Mouse (Mus musculus) neural tube, embryonic 13.5 days (tissue): ENCODE results near the gene Srms. TPM values are rescaled to one million over a fixed set of nuclear protein-coding genes. Genes with fewer than 3 reads are reported as not detected.

Source experiments
- ATAC-seq: fragments of 200-750 bp; cut with Nextera tagmentation; 2 replicates; pipeline ENCODE4 v1.8.0; 2017; ENCODE audit warnings: low read depth, mild to moderate bottlenecking, moderate TSS enrichment, moderate library complexity
- H3K27ac ChIP-seq: fragments of 300-500 bp; sonication (generic); replicated peaks from 2 replicates; pipeline ENCODE4 v1.5.1; 2015; ENCODE audit warnings: moderate library complexity, mild to moderate bottlenecking, inconsistent platforms
- H3K27me3 ChIP-seq: fragments of 300-500 bp; sonication (generic); 2 replicates; pipeline ENCODE4 v1.6.1; 2015; ENCODE audit warnings: mild to moderate bottlenecking, inconsistent platforms
- H3K36me3 ChIP-seq: fragments of 300-500 bp; sonication (generic); 2 replicates; pipeline ENCODE4 v1.6.1; 2015; ENCODE audit warnings: mild to moderate bottlenecking, inconsistent platforms
- H3K4me1 ChIP-seq: fragments of 300-500 bp; sonication (generic); replicated peaks from 2 replicates; pipeline ENCODE4 v1.6.1; 2015; ENCODE audit warnings: inconsistent platforms
- H3K4me2 ChIP-seq: fragments of 300-500 bp; sonication (generic); 2 replicates; pipeline ENCODE4 v1.6.1; 2015; ENCODE audit warnings: inconsistent platforms, mild to moderate bottlenecking, moderate library complexity
- H3K4me3 ChIP-seq: fragments of 300-500 bp; sonication (generic); 2 replicates; pipeline ENCODE4 v1.5.1; 2015; ENCODE audit warnings: mild to moderate bottlenecking, inconsistent platforms
- H3K9ac ChIP-seq: fragments of 300-500 bp; sonication (generic); 2 replicates; pipeline ENCODE4 v1.6.1; 2015; ENCODE audit warnings: moderate library complexity, mild to moderate bottlenecking, inconsistent platforms
- H3K9me3 ChIP-seq: fragments of 300-500 bp; sonication (generic); 2 replicates; pipeline ENCODE4 v1.6.1; 2016; ENCODE audit warnings: inconsistent platforms
- WGBS: fragments of 180-500 bp; shearing (Covaris S2); methylation state at CpG from one replicate; pipeline ENCODE4 v1.1.7; 2015; 5-methylcytosine and 5-hydroxymethylcytosine counted together
- polyA plus RNA-seq: library from polyadenylated mRNA; unstranded; fragments of >200 nt; fragmentation: Nextera tagmentation; extraction: Ambion mirVana; gene quantifications from 2 replicates; pipeline ENCODE4 v1.2.1, GENCODE M21; 2015

Srms gene
- polyA plus RNA-seq = 0.14 and 0.22 TPM in 2 replicates

- WGBS = 0% methylated on average over 17 of the region's 17 CpGs
These were observed at the start of gene Srms for GRCm38 (mm10) chr2:181213021-181213445. Gene Srms (minus strand): TSS chr2:181213185.

GRCm38 (mm10) chr2:181253248-181253647 is 40.3 kb upstream of the Srms start:
- Histone ChIP-seq H3K27me3 (no peaks in the 10 kb centered on the region), H3K4me1 (no peaks in the 10 kb centered on the region)

More at GRCm38 (mm10) chr2:181213021-181213445, at the start of gene Srms:
- no peak for ATAC-seq
- peaks cover 48% of the 10 kb centered on the region for H3K27me3 ChIP-seq
- H3K9me3 ChIP-seq = no peaks in the 10 kb centered on the region
- H3K4me3 ChIP-seq = peak within 1 kb of the TSS; percentile 27
- H3K27ac ChIP-seq = no peak within 1 kb of the TSS
- H3K4me2 ChIP-seq = peak within 1 kb of the TSS; percentile 52
- H3K9ac ChIP-seq = peak within 1 kb of the TSS; percentile 43; the same call in 1 of the 2 replicates
- H3K4me1 ChIP-seq = peaks cover 13% of the 10 kb centered on the region
- no peaks in the 10 kb centered on the region for H3K36me3 ChIP-seq

GRCm38 (mm10) chr2:181251841-181252240 is 38.9 kb upstream of the Srms start:
- Histone ChIP-seq H3K36me3 (peaks cover 60% of the 10 kb centered on the region), H3K4me2 (no peak overlapping the region), H3K27ac (no peak overlapping the region), H3K9me3 (no peaks in the 10 kb centered on the region), H3K4me3 (no peak overlapping the region), H3K9ac (no peak overlapping the region), H3K27me3 (no peaks in the 10 kb centered on the region), H3K4me1 (no peaks in the 10 kb centered on the region)
- no peak for ATAC-seq
- 89% methylated on average over 1 of the region's 1 CpGs for WGBS

More at GRCm38 (mm10) chr2:181253248-181253647, 40.3 kb upstream of the Srms start:
- WGBS = 89% methylated on average over 1 of the region's 1 CpGs
- no peak for ATAC-seq
- no peak overlapping the region for H3K4me3 ChIP-seq
- no peak overlapping the region for H3K27ac ChIP-seq
- no peak overlapping the region for H3K9ac ChIP-seq
- no peaks in the 10 kb centered on the region for H3K9me3 ChIP-seq
- H3K36me3 ChIP-seq = peaks cover 73% of the 10 kb centered on the region
- H3K4me2 ChIP-seq = no peak overlapping the region

- WGBS = 91% methylated on average over 10 of the region's 10 CpGs
- Histone ChIP-seq H3K4me2 (no peak overlapping the region), H3K36me3 (peaks cover 36% of the 10 kb centered on the region), H3K9ac (no peak overlapping the region), H3K4me3 (no peak overlapping the region), H3K27ac (no peak overlapping the region), H3K27me3 (no peaks in the 10 kb centered on the region), H3K9me3 (no peaks in the 10 kb centered on the region), H3K4me1 (no peaks in the 10 kb centered on the region)
- no peak for ATAC-seq
These were observed 36.2 kb upstream of the Srms start for GRCm38 (mm10) chr2:181249217-181249616.

- peaks cover 8% of the 10 kb centered on the region for H3K4me1 ChIP-seq
- H3K4me3 ChIP-seq = no peak overlapping the region
- no peak overlapping the region for H3K9ac ChIP-seq
- no peak for ATAC-seq
- H3K27ac ChIP-seq = no peak overlapping the region
- no peaks in the 10 kb centered on the region for H3K27me3 ChIP-seq
- no peaks in the 10 kb centered on the region for H3K9me3 ChIP-seq
- no peak overlapping the region for H3K4me2 ChIP-seq
- 21% methylated on average over 2 of the region's 2 CpGs for WGBS
- no peaks in the 10 kb centered on the region for H3K36me3 ChIP-seq
These were observed 32.0 kb upstream of the Srms start for GRCm38 (mm10) chr2:181245031-181245430.

GRCm38 (mm10) chr2:181243706-181244394 is 30.9 kb upstream of the Srms start:
- Histone ChIP-seq H3K9me3 (no peaks in the 10 kb centered on the region), H3K4me3 (no peak overlapping the region), H3K4me2 (no peak overlapping the region), H3K4me1 (peaks cover 8% of the 10 kb centered on the region), H3K36me3 (no peaks in the 10 kb centered on the region), H3K27me3 (no peaks in the 10 kb centered on the region), H3K27ac (no peak overlapping the region), H3K9ac (no peak overlapping the region)
- no peak for ATAC-seq
- WGBS = 44% methylated on average over 11 of the region's 11 CpGs

- no peaks in the 10 kb centered on the region for H3K9me3 ChIP-seq
- no peak overlapping the region for H3K9ac ChIP-seq
- peak overlapping the region; percentile 51 for H3K4me2 ChIP-seq
- no peaks in the 10 kb centered on the region for H3K27me3 ChIP-seq
- no peaks in the 10 kb centered on the region for H3K36me3 ChIP-seq
- H3K4me1 ChIP-seq = peaks cover 8% of the 10 kb centered on the region
- ATAC-seq = no peak
- 71% methylated on average over 3 of the region's 3 CpGs for WGBS
- no peak overlapping the region for H3K4me3 ChIP-seq
- no peak overlapping the region for H3K27ac ChIP-seq
These were observed 29.3 kb upstream of the Srms start for GRCm38 (mm10) chr2:181242314-181242665.

- no peaks in the 10 kb centered on the region for H3K27me3 ChIP-seq
- H3K4me1 ChIP-seq = peaks cover 8% of the 10 kb centered on the region
- H3K9me3 ChIP-seq = no peaks in the 10 kb centered on the region
- H3K4me2 ChIP-seq = peak within 1 kb of the TSS; percentile 51
- WGBS = 11% methylated on average over 16 of the region's 16 CpGs
- no peaks in the 10 kb centered on the region for H3K36me3 ChIP-seq
- H3K27ac ChIP-seq = no peak within 1 kb of the TSS
- H3K9ac ChIP-seq = peak within 1 kb of the TSS; percentile 56
- H3K4me3 ChIP-seq = peak within 1 kb of the TSS; percentile 32
- no peak for ATAC-seq
These were observed 28.8 kb upstream of the Srms start, which contains the start of gene Helz2 for GRCm38 (mm10) chr2:181241602-181242313. Gene Helz2 (minus strand): TSS chr2:181242027.

- Histone ChIP-seq H3K4me2 (no peak overlapping the region), H3K9ac (no peak overlapping the region), H3K27ac (no peak overlapping the region), H3K4me1 (peaks cover 8% of the 10 kb centered on the region), H3K36me3 (no peaks in the 10 kb centered on the region), H3K4me3 (0 out of 2 replicates have a peak overlapping the region, but pooled peaks have one; percentile 32), H3K27me3 (no peaks in the 10 kb centered on the region), H3K9me3 (no peaks in the 10 kb centered on the region)
- ATAC-seq = no peak
- WGBS = 91% methylated on average over 13 of the region's 13 CpGs
These were observed 27.9 kb upstream of the Srms start for GRCm38 (mm10) chr2:181240806-181241440.

- H3K27ac ChIP-seq = no peak overlapping the region
- no peak overlapping the region for H3K4me2 ChIP-seq
- no peaks in the 10 kb centered on the region for H3K27me3 ChIP-seq
- H3K36me3 ChIP-seq = no peaks in the 10 kb centered on the region
- no peak overlapping the region for H3K4me3 ChIP-seq
- no peak for ATAC-seq
- no peaks in the 10 kb centered on the region for H3K9me3 ChIP-seq
- WGBS = 93% methylated on average over 9 of the region's 9 CpGs
- H3K9ac ChIP-seq = no peak overlapping the region
- H3K4me1 ChIP-seq = peaks cover 8% of the 10 kb centered on the region
These were observed 26.3 kb upstream of the Srms start for GRCm38 (mm10) chr2:181239261-181239660.

- no peak overlapping the region for H3K4me2 ChIP-seq
- H3K4me3 ChIP-seq = no peak overlapping the region
- WGBS = 64% methylated on average over 2 of the region's 2 CpGs
- peaks cover 8% of the 10 kb centered on the region for H3K4me1 ChIP-seq
- no peaks in the 10 kb centered on the region for H3K36me3 ChIP-seq
- no peaks in the 10 kb centered on the region for H3K27me3 ChIP-seq
- no peak overlapping the region for H3K9ac ChIP-seq
- H3K27ac ChIP-seq = no peak overlapping the region
- no peak for ATAC-seq
- H3K9me3 ChIP-seq = no peaks in the 10 kb centered on the region
These were observed 25.9 kb upstream of the Srms start for GRCm38 (mm10) chr2:181238861-181239260.

- no peak overlapping the region for H3K27ac ChIP-seq
- H3K9ac ChIP-seq = no peak overlapping the region
- no peak overlapping the region for H3K4me2 ChIP-seq
- WGBS = 78% methylated on average over 10 of the region's 10 CpGs
- no peak overlapping the region for H3K4me3 ChIP-seq
- H3K4me1 ChIP-seq = peaks cover 8% of the 10 kb centered on the region
- no peaks in the 10 kb centered on the region for H3K9me3 ChIP-seq
- no peaks in the 10 kb centered on the region for H3K27me3 ChIP-seq
- no peaks in the 10 kb centered on the region for H3K36me3 ChIP-seq
- no peak for ATAC-seq
These were observed 25.2 kb upstream of the Srms start for GRCm38 (mm10) chr2:181238091-181238610.
